Mouse (Mus musculus) heart, postnatal 0 days (tissue): Measurements from ENCODE around the gene Serpina6.

ENCODE experiments used
- CTCF ChIP-seq: IDR thresholded peaks from 2 replicates; pipeline ENCODE4 v1.5.1; 2016; ENCODE audit warnings: antibody characterized with exemption, control low read depth, low read depth
- EP300 ChIP-seq: IDR thresholded peaks from 2 replicates; pipeline ENCODE4 v1.6.1; 2016; ENCODE audit warnings: antibody characterized with exemption, low read depth

DNA sequence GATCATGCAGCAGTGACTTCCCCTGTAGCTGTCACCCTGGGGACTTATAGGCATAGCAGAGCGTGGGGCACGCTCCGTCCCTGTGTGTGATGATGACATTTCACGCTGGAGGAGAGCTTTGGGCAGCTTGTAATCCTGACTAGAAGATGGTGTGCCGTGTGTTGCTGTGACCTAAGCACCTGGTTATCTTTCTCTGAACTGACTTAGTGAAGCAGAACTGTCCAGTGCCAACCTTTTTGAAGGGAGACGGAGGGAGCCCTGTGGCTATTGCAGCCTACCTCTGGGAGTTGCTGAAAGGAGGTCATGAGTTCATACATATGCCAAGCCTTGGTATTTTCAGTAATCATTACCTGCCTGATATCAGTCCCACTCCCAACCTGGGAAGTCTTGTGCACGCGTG lies 38.4 kb upstream of the Serpina6 start, which contains the start of gene Serpina1f:
- TF ChIP-seq CTCF: no peak
- no peak for TF ChIP-seq EP300
